Mouse (Mus musculus): Measurements from ENCODE around the gene Gm20388. TPM values are rescaled to one million over a fixed set of nuclear protein-coding genes. Genes with fewer than 3 reads are reported as not detected.
A peak's percentile ranks its signal among the peaks of the same experiment; 100 is the strongest.
"Not testable (repeated sequence)": the region's sequence is repeated elsewhere in the genome, so short reads cannot be mapped to it uniquely, and the experiment has no call there.

Gene Gm20388
- polyA plus RNA-seq, 1 experiment from 2014 or later: 8.3 TPM

GRCm38 (mm10) chr8:121136856-121137255 lies 1226.2 kb downstream of the Gm20388 start:
- H3K4me1 ChIP-seq (replicated peaks; ENCODE audit: control insufficient read depth, insufficient read depth, low read length): no peaks in the 10 kb centered on the region
- ATAC-seq (replicated peaks; ENCODE audit: low FRiP score, low TSS enrichment, low read depth): no peak
- H3K36me3 ChIP-seq (ENCODE audit: control insufficient read depth, insufficient read depth, low read length): no peaks in the 10 kb centered on the region
- DNase-seq (ENCODE audit: low spot score): no peak
- WGBS: 92% methylated on average over 6 of the region's 6 CpGs
- H3K4me3 ChIP-seq (ENCODE audit: low read depth, low read length): no peak overlapping the region
- H3K27me3 ChIP-seq (replicated peaks; ENCODE audit: control insufficient read depth, insufficient read depth, low read length): no peaks in the 10 kb centered on the region
- H3K9me3 ChIP-seq (ENCODE audit: control insufficient read depth, low read length): peaks cover 8% of the 10 kb centered on the region
- no peak overlapping the region for H3K27ac ChIP-seq (ENCODE audit: low read depth)
- no peak overlapping the region for H3K9ac ChIP-seq (ENCODE audit: low read length)
- H3K4me2 ChIP-seq (ENCODE audit: low read length): no peak overlapping the region

GRCm38 (mm10) chr8:121145457-121146134 lies 1235.0 kb downstream of the Gm20388 start:
- not testable (repeated sequence) for ATAC-seq (replicated peaks; ENCODE audit: low FRiP score, low TSS enrichment, low read depth)

GRCm38 (mm10) chr8:121148573-121149083 lies 1238.0 kb downstream of the Gm20388 start:
- no peak for ATAC-seq (replicated peaks; ENCODE audit: low FRiP score, low TSS enrichment, low read depth)
- WGBS: 7% methylated on average over 8 of the region's 8 CpGs
- H3K9ac ChIP-seq (ENCODE audit: low read length): no peak overlapping the region

More at GRCm38 (mm10) chr8:121145457-121146134, 1235.0 kb downstream of the Gm20388 start:
- DNase-seq (ENCODE audit: low spot score); H3K4me2 ChIP-seq (ENCODE audit: low read length); H3K4me1 ChIP-seq (replicated peaks; ENCODE audit: control insufficient read depth, insufficient read depth, low read length); H3K27me3 ChIP-seq (replicated peaks; ENCODE audit: control insufficient read depth, insufficient read depth, low read length); H3K36me3 ChIP-seq (ENCODE audit: control insufficient read depth, insufficient read depth, low read length); H3K4me3 ChIP-seq (ENCODE audit: low read depth, low read length); H3K27ac ChIP-seq (ENCODE audit: low read depth); H3K9ac ChIP-seq (ENCODE audit: low read length); H3K9me3 ChIP-seq (ENCODE audit: control insufficient read depth, low read length): not testable (repeated sequence)
- WGBS: 70% methylated on average over 4 of the region's 6 CpGs

GRCm38 (mm10) chr8:121152394-121152793 lies 1241.8 kb downstream of the Gm20388 start:
- Histone ChIP-seq H3K4me1 (replicated peaks; ENCODE audit: control insufficient read depth, insufficient read depth, low read length) (peaks cover 8% of the 10 kb centered on the region; the same call in 1 of the 2 replicates), H3K9me3 (ENCODE audit: control insufficient read depth, low read length) (no peaks in the 10 kb centered on the region), H3K27ac (ENCODE audit: low read depth) (no peak overlapping the region), H3K9ac (ENCODE audit: low read length) (no peak overlapping the region), H3K4me3 (ENCODE audit: low read depth, low read length) (no peak overlapping the region), H3K4me2 (ENCODE audit: low read length) (no peak overlapping the region), H3K27me3 (replicated peaks; ENCODE audit: control insufficient read depth, insufficient read depth, low read length) (no peaks in the 10 kb centered on the region), H3K36me3 (ENCODE audit: control insufficient read depth, insufficient read depth, low read length) (no peaks in the 10 kb centered on the region)
- no peak for ATAC-seq (replicated peaks; ENCODE audit: low FRiP score, low TSS enrichment, low read depth)
- 43% methylated on average over 12 of the region's 12 CpGs for WGBS
- no peak for DNase-seq (ENCODE audit: low spot score)

More at GRCm38 (mm10) chr8:121148573-121149083, 1238.0 kb downstream of the Gm20388 start:
- Histone ChIP-seq H3K27me3 (replicated peaks; ENCODE audit: control insufficient read depth, insufficient read depth, low read length) (no peaks in the 10 kb centered on the region), H3K4me2 (ENCODE audit: low read length) (no peak overlapping the region), H3K36me3 (ENCODE audit: control insufficient read depth, insufficient read depth, low read length) (no peaks in the 10 kb centered on the region), H3K27ac (ENCODE audit: low read depth) (no peak overlapping the region), H3K4me3 (ENCODE audit: low read depth, low read length) (no peak overlapping the region), H3K9me3 (ENCODE audit: control insufficient read depth, low read length) (no peaks in the 10 kb centered on the region), H3K4me1 (replicated peaks; ENCODE audit: control insufficient read depth, insufficient read depth, low read length) (peaks cover 8% of the 10 kb centered on the region; the same call in 1 of the 2 replicates)
- DNase-seq (ENCODE audit: low spot score): peak; percentile 58

GRCm38 (mm10) chr8:121156990-121157491 lies 1246.4 kb downstream of the Gm20388 start:
- Histone ChIP-seq H3K4me3 (ENCODE audit: low read depth, low read length) (no peak overlapping the region), H3K9me3 (ENCODE audit: control insufficient read depth, low read length) (no peaks in the 10 kb centered on the region), H3K27ac (ENCODE audit: low read depth) (no peak overlapping the region), H3K36me3 (ENCODE audit: control insufficient read depth, insufficient read depth, low read length) (no peaks in the 10 kb centered on the region), H3K4me1 (replicated peaks; ENCODE audit: control insufficient read depth, insufficient read depth, low read length) (0 out of 2 replicates have a peak, but pooled peaks cover 3% of the 10 kb centered on the region), H3K4me2 (ENCODE audit: low read length) (no peak overlapping the region), H3K9ac (ENCODE audit: low read length) (no peak overlapping the region), H3K27me3 (replicated peaks; ENCODE audit: control insufficient read depth, insufficient read depth, low read length) (no peaks in the 10 kb centered on the region)
- no peak for ATAC-seq (replicated peaks; ENCODE audit: low FRiP score, low TSS enrichment, low read depth)
- no peak for DNase-seq (ENCODE audit: low spot score)
- 90% methylated on average over 7 of the region's 7 CpGs for WGBS

GRCm38 (mm10) chr8:121158812-121159211 lies 1248.2 kb downstream of the Gm20388 start:
- Histone ChIP-seq H3K9me3 (ENCODE audit: control insufficient read depth, low read length) (no peaks in the 10 kb centered on the region), H3K9ac (ENCODE audit: low read length) (no peak overlapping the region), H3K4me1 (replicated peaks; ENCODE audit: control insufficient read depth, insufficient read depth, low read length) (no peaks in the 10 kb centered on the region), H3K4me3 (ENCODE audit: low read depth, low read length) (no peak overlapping the region), H3K4me2 (ENCODE audit: low read length) (no peak overlapping the region), H3K36me3 (ENCODE audit: control insufficient read depth, insufficient read depth, low read length) (no peaks in the 10 kb centered on the region), H3K27ac (ENCODE audit: low read depth) (no peak overlapping the region), H3K27me3 (replicated peaks; ENCODE audit: control insufficient read depth, insufficient read depth, low read length) (no peaks in the 10 kb centered on the region)
- no peak for DNase-seq (ENCODE audit: low spot score)
- WGBS: 71% methylated on average over 13 of the region's 13 CpGs
- ATAC-seq (replicated peaks; ENCODE audit: low FRiP score, low TSS enrichment, low read depth): no peak

DNA sequence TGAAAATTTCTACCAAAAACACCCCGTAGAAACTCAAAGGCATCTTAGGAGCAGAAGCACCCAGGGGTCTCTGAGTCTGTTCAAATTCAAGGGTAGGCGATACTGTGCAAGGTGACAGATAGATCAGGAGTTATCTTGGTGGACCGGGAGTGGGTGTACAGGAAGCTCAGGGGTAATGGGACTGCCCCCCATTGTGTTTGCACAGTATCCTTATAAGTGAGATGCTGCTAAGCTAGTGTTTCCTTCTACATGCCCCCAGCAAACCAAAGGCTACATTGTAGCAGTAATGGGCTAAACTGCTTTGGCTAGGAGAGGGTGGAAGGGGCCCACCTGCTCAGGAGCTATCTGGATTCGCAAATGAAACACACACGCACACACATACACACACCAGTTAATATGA lies 1250.8 kb downstream of the Gm20388 start:
- Histone ChIP-seq H3K4me1 (replicated peaks; ENCODE audit: control insufficient read depth, insufficient read depth, low read length) (no peaks in the 10 kb centered on the region), H3K27ac (ENCODE audit: low read depth) (no peak overlapping the region), H3K36me3 (ENCODE audit: control insufficient read depth, insufficient read depth, low read length) (no peaks in the 10 kb centered on the region), H3K4me3 (ENCODE audit: low read depth, low read length) (no peak overlapping the region), H3K4me2 (ENCODE audit: low read length) (no peak overlapping the region), H3K9me3 (ENCODE audit: control insufficient read depth, low read length) (no peaks in the 10 kb centered on the region), H3K27me3 (replicated peaks; ENCODE audit: control insufficient read depth, insufficient read depth, low read length) (no peaks in the 10 kb centered on the region), H3K9ac (ENCODE audit: low read length) (no peak overlapping the region)
- WGBS: 89% methylated on average over 5 of the region's 5 CpGs
- no peak for DNase-seq (ENCODE audit: low spot score)
- ATAC-seq (replicated peaks; ENCODE audit: low FRiP score, low TSS enrichment, low read depth): no peak

DNA sequence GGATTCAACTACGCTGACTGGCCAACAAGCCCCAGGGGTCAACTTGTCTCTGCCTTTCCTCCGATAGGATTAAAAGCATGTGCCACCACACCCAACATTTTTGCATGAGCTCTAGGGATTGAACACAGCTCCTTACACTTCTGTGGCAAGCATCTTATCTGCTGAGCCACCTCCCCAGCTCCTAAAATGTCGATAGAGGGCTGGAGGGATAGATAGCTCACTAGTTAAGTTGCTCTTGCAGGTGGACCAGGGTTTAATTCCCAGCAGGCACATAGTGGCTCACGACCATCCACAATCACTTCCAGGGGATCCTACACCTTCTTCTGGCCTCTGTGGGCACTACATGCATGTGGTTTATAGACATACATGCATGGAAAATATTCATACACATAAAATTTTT lies 1251.8 kb downstream of the Gm20388 start:
- 81% methylated on average over 4 of the region's 4 CpGs for WGBS

More for the DNA sequence above, 1251.8 kb downstream of the Gm20388 start:
- no peaks in the 10 kb centered on the region for H3K9me3 ChIP-seq (ENCODE audit: control insufficient read depth, low read length)
- H3K27ac ChIP-seq (ENCODE audit: low read depth): no peak overlapping the region
- no peaks in the 10 kb centered on the region for H3K36me3 ChIP-seq (ENCODE audit: control insufficient read depth, insufficient read depth, low read length)
- H3K9ac ChIP-seq (ENCODE audit: low read length): no peak overlapping the region
- no peak overlapping the region for H3K4me3 ChIP-seq (ENCODE audit: low read depth, low read length)
- no peaks in the 10 kb centered on the region for H3K4me1 ChIP-seq (replicated peaks; ENCODE audit: control insufficient read depth, insufficient read depth, low read length)
- DNase-seq (ENCODE audit: low spot score) (no peak), ATAC-seq (replicated peaks; ENCODE audit: low FRiP score, low TSS enrichment, low read depth) (no peak)
- no peaks in the 10 kb centered on the region for H3K27me3 ChIP-seq (replicated peaks; ENCODE audit: control insufficient read depth, insufficient read depth, low read length)
- H3K4me2 ChIP-seq (ENCODE audit: low read length): no peak overlapping the region
